Mouse (Mus musculus) neural tube, embryonic 11.5 days (tissue): ENCODE data around the gene S100a9. TPM values are rescaled to one million over a fixed set of nuclear protein-coding genes. Genes with fewer than 3 reads are reported as not detected.

ENCODE experiments used
- ATAC-seq: fragments of 200-750 bp; cut with Nextera tagmentation; 2 replicates; pipeline ENCODE4 v1.8.0; 2017; ENCODE audit warnings: moderate number of reproducible peaks, mild to moderate bottlenecking, moderate TSS enrichment, moderate library complexity; ENCODE audit not compliant: insufficient read depth, low FRiP score, low TSS enrichment
- DNase-seq: peaks from one replicate; pipeline ENCODE4 v3.0.0-alpha.2; 2015; ENCODE audit warnings: low spot score
- H3K27ac ChIP-seq: fragments of 300-500 bp; sonication (generic); 2 replicates; pipeline ENCODE4 v1.5.1; 2014; ENCODE audit warnings: low read depth, mild to moderate bottlenecking, low read length
- H3K27me3 ChIP-seq: fragments of 300-500 bp; sonication (generic); 2 replicates; pipeline ENCODE4 v1.6.1; 2014; ENCODE audit warnings: mild to moderate bottlenecking, low read length, mixed read lengths; ENCODE audit not compliant: control insufficient read depth, insufficient read depth
- H3K36me3 ChIP-seq: fragments of 300-500 bp; sonication (generic); 2 replicates; pipeline ENCODE4 v1.6.1; 2014; ENCODE audit warnings: mild to moderate bottlenecking, low read length, moderate library complexity, mixed read lengths; ENCODE audit not compliant: control insufficient read depth, insufficient read depth
- H3K4me1 ChIP-seq: fragments of 300-500 bp; sonication (generic); 2 replicates; pipeline ENCODE4 v1.6.1; 2014; ENCODE audit warnings: low read length, mixed read lengths; ENCODE audit not compliant: control insufficient read depth, insufficient read depth
- H3K4me2 ChIP-seq: fragments of 300-500 bp; sonication (generic); 2 replicates; pipeline ENCODE4 v1.6.1; 2014; ENCODE audit warnings: low read depth, mild to moderate bottlenecking, moderate library complexity
- H3K4me3 ChIP-seq: fragments of 300-500 bp; sonication (generic); 2 replicates; pipeline ENCODE4 v1.5.1; 2014; ENCODE audit warnings: low read depth, low read length
- H3K9ac ChIP-seq: fragments of 300-500 bp; sonication (generic); 2 replicates; pipeline ENCODE4 v1.6.1; 2014; ENCODE audit warnings: mild to moderate bottlenecking, low read length
- H3K9me3 ChIP-seq: fragments of 300-500 bp; sonication (generic); 2 replicates; pipeline ENCODE4 v1.6.1; 2016; ENCODE audit warnings: low read length; ENCODE audit not compliant: control insufficient read depth
- WGBS: fragments of 180-500 bp; shearing (Covaris S2); extraction: QIAGEN DNeasy Blood & Tissue Kit; methylation state at CpG from one replicate; pipeline ENCODE4 v1.1.7; 2014; 5-methylcytosine and 5-hydroxymethylcytosine counted together
- polyA plus RNA-seq: library from polyadenylated mRNA; unstranded; fragments of >200 nt; fragmentation: Nextera tagmentation; extraction: Ambion mirVana; gene quantifications from 2 replicates; pipeline ENCODE4 v1.2.1, GENCODE M21; 2014

Gene S100a9
- 2.6 and 5.2 TPM in 2 replicates for polyA plus RNA-seq

DNA sequence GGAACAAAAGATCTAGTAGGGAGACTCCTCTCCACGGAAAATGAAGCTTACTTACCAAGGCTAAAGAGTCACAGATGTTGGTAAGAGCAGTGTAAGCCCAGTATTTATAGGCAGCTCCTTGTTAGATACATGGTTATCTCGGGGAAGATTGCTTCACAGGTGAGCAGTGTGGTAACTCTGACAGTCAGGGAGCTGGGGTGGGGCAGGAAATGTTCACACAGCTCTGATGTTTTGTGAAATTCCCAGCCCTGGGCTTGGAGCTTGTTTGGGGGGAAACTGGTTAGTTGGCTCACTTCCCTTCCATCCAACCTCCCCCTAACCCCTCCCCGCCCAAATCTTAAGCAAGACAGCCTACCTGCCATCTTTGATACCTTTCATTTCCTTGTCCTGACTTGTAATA is at the start of gene S100a9:
S100a9 (minus strand) TSS at position 109 of the 400 bp plus-strand sequence.
- Histone ChIP-seq H3K27me3 (no peaks in the 10 kb centered on the region), H3K4me2 (no peak within 1 kb of the TSS), H3K4me3 (no peak within 1 kb of the TSS), H3K27ac (no peak within 1 kb of the TSS), H3K9ac (no peak within 1 kb of the TSS), H3K4me1 (no peaks in the 10 kb centered on the region), H3K36me3 (no peaks in the 10 kb centered on the region), H3K9me3 (no peaks in the 10 kb centered on the region)
- ATAC-seq, result no peak
- no peak for DNase-seq
- 68% methylated on average over 3 of the region's 3 CpGs for WGBS

DNA sequence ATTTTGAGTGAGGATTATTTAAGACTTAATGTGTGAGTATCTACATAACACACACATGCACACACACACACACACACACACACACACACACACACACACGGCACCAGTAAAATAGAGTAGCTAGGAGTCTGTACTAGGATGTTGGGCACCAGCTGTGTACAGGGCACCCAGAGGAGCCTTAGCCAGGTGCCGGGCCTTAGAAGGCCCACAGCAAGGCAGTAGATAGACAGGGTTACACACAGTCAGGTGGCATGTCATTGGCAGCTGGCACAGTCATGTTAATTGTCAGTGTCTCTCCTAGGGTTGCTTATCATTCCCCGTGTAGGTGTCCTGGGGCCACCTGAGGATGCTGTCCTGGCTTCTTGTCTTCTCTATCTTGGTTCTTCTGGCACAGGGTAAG is 31.1 kb upstream of the S100a9 start, which contains the start of gene Pglyrp4:
Pglyrp4 (plus strand) TSS at position 301 of the 400 bp plus-strand sequence.
- no peaks in the 10 kb centered on the region for H3K9me3 ChIP-seq
- no peaks in the 10 kb centered on the region for H3K36me3 ChIP-seq
- H3K4me2 ChIP-seq, result no peak within 1 kb of the TSS
- no peak within 1 kb of the TSS for H3K9ac ChIP-seq
- H3K4me3 ChIP-seq, result no peak within 1 kb of the TSS
- no peaks in the 10 kb centered on the region for H3K27me3 ChIP-seq
- DNase-seq, result no peak
- no peak within 1 kb of the TSS for H3K27ac ChIP-seq
- ATAC-seq, result no peak
- WGBS, result 86% methylated on average over 3 of the region's 3 CpGs
- no peaks in the 10 kb centered on the region for H3K4me1 ChIP-seq

DNA sequence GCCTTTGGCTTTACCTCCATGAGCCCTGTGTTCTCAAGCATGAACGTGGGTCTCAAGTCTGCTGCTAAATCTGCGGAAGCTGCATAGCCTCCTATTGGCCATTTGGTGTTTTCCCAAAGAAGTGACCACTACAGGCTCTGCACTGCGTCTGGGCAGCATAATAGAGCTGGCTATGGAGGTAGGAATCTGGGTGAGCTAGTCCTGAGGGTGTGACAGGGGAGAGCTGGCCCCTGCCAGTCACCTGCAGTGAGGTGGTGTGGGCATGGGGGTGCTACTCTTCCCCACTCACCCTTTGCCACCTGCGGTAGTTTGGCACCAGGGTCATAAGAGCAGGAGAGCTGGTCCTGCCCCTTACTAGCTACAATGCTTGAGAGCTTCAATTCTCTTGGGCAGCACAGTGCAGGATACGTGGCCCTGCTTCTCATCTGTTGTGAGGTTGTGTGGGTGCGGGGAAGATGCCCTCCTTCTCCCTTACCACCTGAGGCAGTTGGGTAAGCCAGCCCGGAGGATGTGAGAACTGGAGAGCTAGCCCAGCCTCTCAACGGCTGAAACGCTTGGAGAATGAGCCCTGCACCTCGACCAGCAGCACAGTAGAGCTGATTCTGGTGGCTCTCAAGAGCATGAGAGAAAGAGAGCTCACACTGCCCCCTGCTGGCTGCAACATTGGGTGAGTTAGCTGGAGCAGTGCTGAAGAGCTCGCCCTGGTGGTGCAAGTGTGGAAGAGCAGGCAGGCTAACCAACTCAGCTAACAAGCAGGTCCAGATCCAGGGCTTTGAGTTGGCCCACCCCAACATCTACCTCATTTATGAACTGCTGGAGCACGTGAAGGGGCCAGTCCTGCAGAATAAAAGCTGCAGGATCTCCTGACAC is 14.3 kb upstream of the S100a9 start:
- Histone ChIP-seq H3K4me2 (no peak overlapping the region), H3K27ac (no peak overlapping the region), H3K4me3 (no peak overlapping the region), H3K36me3 (no peaks in the 10 kb centered on the region), H3K9ac (no peak overlapping the region), H3K9me3 (no peaks in the 10 kb centered on the region), H3K4me1 (no peaks in the 10 kb centered on the region), H3K27me3 (no peaks in the 10 kb centered on the region)
- 53% methylated on average over 12 of the region's 12 CpGs for WGBS
- ATAC-seq, result no peak
- peak; percentile 83 for DNase-seq

DNA sequence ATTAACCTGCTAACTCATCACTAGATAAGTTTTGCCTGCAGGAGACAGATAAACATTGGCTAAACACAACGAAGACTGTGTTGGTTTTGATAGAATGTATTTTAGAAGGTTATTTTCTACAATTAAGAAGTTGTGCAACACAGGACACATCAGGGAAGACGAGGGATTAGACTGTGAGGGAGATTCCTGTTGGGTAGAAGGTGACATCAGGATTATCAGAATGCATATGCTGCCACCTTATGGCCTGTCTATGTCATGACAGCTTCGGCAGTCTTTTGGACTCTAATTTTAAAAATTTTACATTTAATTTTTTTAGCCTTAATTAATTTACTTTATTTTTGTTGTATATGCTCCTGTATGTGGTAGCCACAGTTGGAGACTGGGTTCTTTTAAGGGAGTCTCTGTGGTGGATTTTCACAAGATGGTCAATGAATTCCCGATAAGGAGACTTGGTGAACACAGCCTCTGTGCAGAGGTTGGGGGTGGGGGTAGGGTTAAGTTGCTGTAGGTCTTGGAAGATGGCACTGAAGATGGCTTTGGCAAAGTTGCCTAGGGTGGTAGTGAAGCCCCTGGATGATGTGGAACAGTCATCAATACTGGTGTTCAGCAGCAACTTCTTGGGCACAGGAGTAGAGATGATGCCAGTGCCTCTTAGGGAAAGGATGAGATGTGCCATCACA is 13.1 kb upstream of the S100a9 start:
- 35% methylated on average over 4 of the region's 4 CpGs for WGBS
- Histone ChIP-seq H3K9me3 (no peaks in the 10 kb centered on the region), H3K36me3 (no peaks in the 10 kb centered on the region), H3K27ac (no peak overlapping the region), H3K4me3 (no peak overlapping the region), H3K4me1 (no peaks in the 10 kb centered on the region), H3K27me3 (no peaks in the 10 kb centered on the region), H3K4me2 (no peak overlapping the region), H3K9ac (no peak overlapping the region)
- ATAC-seq (0 out of 2 replicates have a peak, but pooled peaks have one; percentile 48), DNase-seq (peak; percentile 20)

DNA sequence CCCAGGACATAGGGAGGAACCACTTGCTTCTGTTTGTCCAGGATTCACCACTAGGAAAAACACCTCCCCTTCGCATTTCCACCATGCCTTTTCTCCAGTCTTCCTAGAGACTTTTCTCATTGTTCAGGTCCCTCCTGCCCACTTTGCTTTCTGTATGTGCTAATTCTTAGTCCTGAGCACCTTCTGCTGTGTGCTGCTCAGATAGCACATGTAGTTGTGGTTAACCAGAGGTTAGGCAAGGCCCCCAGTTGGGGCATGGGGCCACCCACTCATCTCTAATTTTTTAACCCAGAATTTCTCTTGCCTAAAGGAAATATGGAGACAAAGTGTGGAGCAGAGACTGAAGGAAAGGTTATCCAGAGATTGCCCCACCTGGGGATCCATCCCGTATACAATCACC is 6.7 kb upstream of the S100a9 start:
- Histone ChIP-seq H3K27me3 (no peaks in the 10 kb centered on the region), H3K4me3 (no peak overlapping the region), H3K9me3 (no peaks in the 10 kb centered on the region), H3K4me2 (no peak overlapping the region), H3K36me3 (no peaks in the 10 kb centered on the region), H3K4me1 (no peaks in the 10 kb centered on the region), H3K27ac (no peak overlapping the region), H3K9ac (no peak overlapping the region)
- DNase-seq, result no peak
- no peak for ATAC-seq
- WGBS, result 92% methylated on average over 2 of the region's 2 CpGs

DNA sequence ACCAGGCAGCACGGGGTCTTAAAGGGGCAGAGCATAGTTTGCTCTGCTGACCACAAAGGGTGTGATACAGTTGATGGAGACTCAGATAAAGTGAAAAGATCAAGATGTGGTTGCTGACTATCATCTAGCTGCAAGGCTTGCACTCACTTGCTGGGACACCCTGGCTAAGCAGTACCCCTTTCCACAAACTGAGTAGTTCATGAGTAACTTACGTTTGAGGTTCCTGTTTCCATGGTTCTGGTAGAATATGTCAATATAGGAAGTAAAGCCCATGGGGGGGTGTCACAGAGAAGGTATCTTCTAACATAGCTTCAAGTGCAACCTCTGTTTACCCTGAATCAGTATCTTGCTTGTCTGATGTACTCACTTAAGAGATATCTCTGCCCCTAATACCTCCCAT is 2.0 kb downstream of the S100a9 start:
- Histone ChIP-seq H3K4me2 (no peak overlapping the region), H3K27me3 (no peaks in the 10 kb centered on the region), H3K4me3 (no peak overlapping the region), H3K27ac (no peak overlapping the region), H3K9ac (no peak overlapping the region), H3K9me3 (no peaks in the 10 kb centered on the region), H3K36me3 (no peaks in the 10 kb centered on the region), H3K4me1 (no peaks in the 10 kb centered on the region)
- ATAC-seq (no peak), DNase-seq (no peak)
- WGBS, result 81% methylated on average over 2 of the region's 2 CpGs

DNA sequence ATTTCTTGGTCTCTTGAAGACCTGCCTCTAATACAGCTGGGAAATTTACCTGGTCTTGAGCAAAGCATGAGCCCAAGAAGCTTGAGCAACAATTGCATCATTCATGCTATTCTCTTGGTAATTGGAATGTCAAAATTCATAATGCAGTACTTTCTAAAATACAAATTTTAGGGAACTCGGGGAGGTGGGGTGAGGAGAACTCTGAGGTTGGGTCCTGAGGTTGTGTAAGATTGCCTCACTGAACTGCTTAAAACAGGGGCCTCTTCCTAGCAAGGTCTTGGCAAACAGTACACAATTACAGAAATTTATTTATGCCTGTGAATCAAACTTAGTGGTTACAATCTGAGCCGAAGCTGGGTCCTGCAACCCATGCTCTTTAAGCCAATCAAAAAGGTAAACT is 8.7 kb downstream of the S100a9 start:
- no peaks in the 10 kb centered on the region for H3K4me1 ChIP-seq
- no peak overlapping the region for H3K27ac ChIP-seq
- ATAC-seq (no peak), DNase-seq (no peak)
- H3K4me3 ChIP-seq, result no peak overlapping the region
- WGBS, result 81% methylated on average over 2 of the region's 2 CpGs
- H3K36me3 ChIP-seq, result no peaks in the 10 kb centered on the region
- no peaks in the 10 kb centered on the region for H3K27me3 ChIP-seq
- H3K9me3 ChIP-seq, result no peaks in the 10 kb centered on the region
- no peak overlapping the region for H3K9ac ChIP-seq
- no peak overlapping the region for H3K4me2 ChIP-seq

DNA sequence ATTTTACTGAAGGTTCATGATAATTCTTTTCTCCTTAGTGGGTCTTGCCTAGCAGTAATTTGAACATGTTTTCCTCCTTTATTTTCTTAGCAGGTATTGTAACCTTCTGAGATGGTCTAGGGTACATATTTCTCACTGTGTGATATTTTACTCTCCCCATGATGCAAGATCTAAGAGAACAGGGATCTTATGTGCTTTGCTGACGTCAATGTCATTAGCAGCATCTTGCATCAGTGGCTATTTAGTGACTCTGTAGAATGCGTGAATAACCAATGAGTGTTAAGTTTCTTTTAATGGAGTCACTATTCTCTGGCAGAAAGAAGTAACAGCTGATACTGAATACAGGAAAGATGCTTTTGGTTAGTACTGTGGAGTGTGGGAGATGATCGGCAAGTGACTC is 11.6 kb downstream of the S100a9 start:
- Histone ChIP-seq H3K27me3 (no peaks in the 10 kb centered on the region), H3K27ac (no peak overlapping the region), H3K4me2 (no peak overlapping the region), H3K36me3 (no peaks in the 10 kb centered on the region), H3K9ac (no peak overlapping the region), H3K4me1 (no peaks in the 10 kb centered on the region), H3K4me3 (no peak overlapping the region), H3K9me3 (no peaks in the 10 kb centered on the region)
- ATAC-seq, result no peak
- DNase-seq, result no peak
- WGBS, result 95% methylated on average over 3 of the region's 3 CpGs

DNA sequence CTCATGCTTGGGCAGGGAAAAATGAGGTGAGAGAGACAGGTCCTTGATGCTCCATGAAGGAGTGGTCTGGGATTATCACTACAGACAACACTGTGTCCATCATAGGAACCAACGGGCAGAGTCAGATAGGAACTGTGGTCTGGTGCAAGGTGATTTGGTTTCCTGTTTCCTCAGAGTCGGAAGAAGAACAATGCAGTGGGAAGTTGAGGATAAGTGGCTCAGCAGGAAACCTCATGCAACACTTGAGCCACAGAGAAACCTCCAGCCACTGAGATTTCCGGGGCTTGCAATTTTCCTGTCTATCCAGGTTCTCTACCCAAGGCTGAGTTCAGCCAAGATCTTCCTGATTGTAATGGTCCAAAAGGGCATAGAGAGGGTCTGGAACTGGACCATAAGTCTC is 16.9 kb downstream of the S100a9 start:
- WGBS, result 71% methylated on average over 3 of the region's 3 CpGs

More for the DNA sequence above, 16.9 kb downstream of the S100a9 start:
- DNase-seq, result no peak
- Histone ChIP-seq H3K4me1 (no peaks in the 10 kb centered on the region), H3K9ac (no peak overlapping the region), H3K9me3 (no peaks in the 10 kb centered on the region), H3K27me3 (no peaks in the 10 kb centered on the region), H3K27ac (no peak overlapping the region), H3K4me3 (no peak overlapping the region), H3K36me3 (no peaks in the 10 kb centered on the region), H3K4me2 (no peak overlapping the region)
- ATAC-seq, result no peak
